Mouse (Mus musculus): Measurements from ENCODE around the gene Dctn2. TPM values are rescaled to one million over a fixed set of nuclear protein-coding genes. Genes with fewer than 3 reads are reported as not detected.
A peak's percentile ranks its signal among the peaks of the same experiment; 100 is the strongest.
"Not testable (repeated sequence)": the region's sequence is repeated elsewhere in the genome, so short reads cannot be mapped to it uniquely, and the experiment has no call there.

Dctn2 gene
- polyA plus RNA-seq, 1 experiment: 250 TPM

- Histone ChIP-seq H3K79me2 (ENCODE audit: control insufficient read depth, insufficient read depth) (peaks cover 29% of the 10 kb centered on the region), H3ac (ENCODE audit: control insufficient read depth, insufficient read length) (peak overlapping the region; percentile 91), H3K4me3 (peak overlapping the region; percentile 68), H3K36me3 (ENCODE audit: control insufficient read depth, insufficient read depth) (peaks cover 37% of the 10 kb centered on the region), H3K27me3 (ENCODE audit: control insufficient read depth, insufficient read depth, insufficient read length) (no peaks in the 10 kb centered on the region), H3K4me2 (ENCODE audit: low read depth) (peak overlapping the region; percentile 82)
- TF ChIP-seq POLR2A (IDR thresholded peaks at IDR 0.05; ENCODE audit: insufficient read length, low read depth) (peak; percentile 8), USF1 (IDR thresholded peaks at IDR 0.05; ENCODE audit: low read depth) (no peak)
Measured at GRCm38 (mm10) chr10:127310523-127311475, 44.6 kb downstream of the Dctn2 start.

GRCm38 (mm10) chr10:127311476-127312355, 45.5 kb downstream of the Dctn2 start, which contains the start of gene Mars:
Gene Mars (minus strand): TSS chr10:127311786.
- Histone ChIP-seq H3ac (ENCODE audit: control insufficient read depth, insufficient read length) (peak within 1 kb of the TSS; percentile 91), H3K27me3 (ENCODE audit: control insufficient read depth, insufficient read depth, insufficient read length) (no peaks in the 10 kb centered on the region), H3K4me2 (ENCODE audit: low read depth) (peak within 1 kb of the TSS; percentile 82), H3K79me2 (ENCODE audit: control insufficient read depth, insufficient read depth) (peaks cover 29% of the 10 kb centered on the region), H3K4me3 (peak within 1 kb of the TSS; percentile 68), H3K36me3 (ENCODE audit: control insufficient read depth, insufficient read depth) (peaks cover 31% of the 10 kb centered on the region)
- TF ChIP-seq POLR2AphosphoS2 (IDR thresholded peaks at IDR 0.05; ENCODE audit: insufficient read length, low read depth) (peak; percentile 87), MYOG (IDR thresholded peaks at IDR 0.05; ENCODE audit: control insufficient read depth in 1 of 3, insufficient read depth in 1 of 3, insufficient read length in 2 of 3, low read depth in 2 of 3) (peak in 1 of 3 experiments; percentile 44), REST (IDR thresholded peaks at IDR 0.05; ENCODE audit: insufficient read depth, insufficient read length) (no peak), MAX (IDR thresholded peaks at IDR 0.05; ENCODE audit: low read depth) (peak; percentile 87), E2F4 (IDR thresholded peaks at IDR 0.05; ENCODE audit: insufficient read depth) (no peak), SRF (IDR thresholded peaks at IDR 0.05; ENCODE audit: control insufficient read depth, insufficient read length, low read depth) (peak; percentile 9), TCF3 (IDR thresholded peaks at IDR 0.05; ENCODE audit: insufficient read length, low read depth) (no peak), CEBPB (IDR thresholded peaks at IDR 0.05; ENCODE audit: insufficient read depth, poor library complexity, severe bottlenecking) (peak; percentile 88), USF1 (IDR thresholded peaks at IDR 0.05; ENCODE audit: low read depth) (no peak), MYOD1 (IDR thresholded peaks at IDR 0.05; ENCODE audit: control insufficient read depth in 1 of 3, insufficient read length in 2 of 3, low read depth in 2 of 3) (peak in 1 of 3 experiments; percentile 16), POLR2A (IDR thresholded peaks at IDR 0.05; ENCODE audit: insufficient read length, low read depth) (peak; percentile 90), TCF12 (IDR thresholded peaks at IDR 0.05; ENCODE audit: insufficient read depth, poor library complexity, severe bottlenecking) (no peak)

GRCm38 (mm10) chr10:127312356-127312676, 46.1 kb downstream of the Dctn2 start:
- no peaks in the 10 kb centered on the region for H3K27me3 ChIP-seq (ENCODE audit: control insufficient read depth, insufficient read depth, insufficient read length)
- H3K79me2 ChIP-seq (ENCODE audit: control insufficient read depth, insufficient read depth): peaks cover 28% of the 10 kb centered on the region
- peak overlapping the region; percentile 91 for H3ac ChIP-seq (ENCODE audit: control insufficient read depth, insufficient read length)
- H3K4me2 ChIP-seq (ENCODE audit: low read depth): peak overlapping the region; percentile 78
- TF ChIP-seq USF1 (IDR thresholded peaks at IDR 0.05; ENCODE audit: low read depth) (no peak), POLR2AphosphoS2 (IDR thresholded peaks at IDR 0.05; ENCODE audit: insufficient read length, low read depth) (peak; percentile 71), REST (IDR thresholded peaks at IDR 0.05; ENCODE audit: insufficient read depth, insufficient read length) (no peak), TCF3 (IDR thresholded peaks at IDR 0.05; ENCODE audit: insufficient read length, low read depth) (no peak), MAX (IDR thresholded peaks at IDR 0.05; ENCODE audit: low read depth) (peak; percentile 53), TCF12 (IDR thresholded peaks at IDR 0.05; ENCODE audit: insufficient read depth, poor library complexity, severe bottlenecking) (no peak), CEBPB (IDR thresholded peaks at IDR 0.05; ENCODE audit: insufficient read depth, poor library complexity, severe bottlenecking) (no peak), SRF (IDR thresholded peaks at IDR 0.05; ENCODE audit: control insufficient read depth, insufficient read length, low read depth) (no peak), MYOD1 (IDR thresholded peaks at IDR 0.05; ENCODE audit: control insufficient read depth in 1 of 3, insufficient read length in 2 of 3, low read depth in 2 of 3) (no peak), E2F4 (IDR thresholded peaks at IDR 0.05; ENCODE audit: insufficient read depth) (no peak), POLR2A (IDR thresholded peaks at IDR 0.05; ENCODE audit: insufficient read length, low read depth) (peak; percentile 48), MYOG (IDR thresholded peaks at IDR 0.05; ENCODE audit: control insufficient read depth in 1 of 3, insufficient read depth in 1 of 3, insufficient read length in 2 of 3, low read depth in 2 of 3) (peak in 1 of 3 experiments; percentile 13)
- peaks cover 25% of the 10 kb centered on the region for H3K36me3 ChIP-seq (ENCODE audit: control insufficient read depth, insufficient read depth)
- peak overlapping the region; percentile 68 for H3K4me3 ChIP-seq

- Histone ChIP-seq H3ac (ENCODE audit: control insufficient read depth, insufficient read length) (no peak overlapping the region), H3K36me3 (ENCODE audit: control insufficient read depth, insufficient read depth) (peaks cover 20% of the 10 kb centered on the region), H3K4me3 (peak overlapping the region; percentile 68), H3K79me2 (ENCODE audit: control insufficient read depth, insufficient read depth) (peaks cover 23% of the 10 kb centered on the region), H3K27me3 (ENCODE audit: control insufficient read depth, insufficient read depth, insufficient read length) (no peaks in the 10 kb centered on the region), H3K4me2 (ENCODE audit: low read depth) (peak overlapping the region; percentile 78)
- TF ChIP-seq POLR2A (IDR thresholded peaks at IDR 0.05; ENCODE audit: insufficient read length, low read depth) (no peak), MAX (IDR thresholded peaks at IDR 0.05; ENCODE audit: low read depth) (no peak), TCF3 (IDR thresholded peaks at IDR 0.05; ENCODE audit: insufficient read length, low read depth) (no peak), CEBPB (IDR thresholded peaks at IDR 0.05; ENCODE audit: insufficient read depth, poor library complexity, severe bottlenecking) (0 out of 2 replicates have a peak, but pooled peaks have one; percentile 11), POLR2AphosphoS2 (IDR thresholded peaks at IDR 0.05; ENCODE audit: insufficient read length, low read depth) (no peak), SRF (IDR thresholded peaks at IDR 0.05; ENCODE audit: control insufficient read depth, insufficient read length, low read depth) (no peak), REST (IDR thresholded peaks at IDR 0.05; ENCODE audit: insufficient read depth, insufficient read length) (no peak), E2F4 (IDR thresholded peaks at IDR 0.05; ENCODE audit: insufficient read depth) (no peak)
Measured at GRCm38 (mm10) chr10:127312858-127313257, 46.7 kb downstream of the Dctn2 start.

- H3ac ChIP-seq (ENCODE audit: control insufficient read depth, insufficient read length); H3K4me3 ChIP-seq; H3K4me2 ChIP-seq (ENCODE audit: low read depth); H3K27me3 ChIP-seq (ENCODE audit: control insufficient read depth, insufficient read depth, insufficient read length): not testable (repeated sequence)
- peaks cover 13% of the 10 kb centered on the region for H3K36me3 ChIP-seq (ENCODE audit: control insufficient read depth, insufficient read depth)
- peaks cover 23% of the 10 kb centered on the region for H3K79me2 ChIP-seq (ENCODE audit: control insufficient read depth, insufficient read depth)
Measured at GRCm38 (mm10) chr10:127313516-127313915, 47.3 kb downstream of the Dctn2 start.

DNA sequence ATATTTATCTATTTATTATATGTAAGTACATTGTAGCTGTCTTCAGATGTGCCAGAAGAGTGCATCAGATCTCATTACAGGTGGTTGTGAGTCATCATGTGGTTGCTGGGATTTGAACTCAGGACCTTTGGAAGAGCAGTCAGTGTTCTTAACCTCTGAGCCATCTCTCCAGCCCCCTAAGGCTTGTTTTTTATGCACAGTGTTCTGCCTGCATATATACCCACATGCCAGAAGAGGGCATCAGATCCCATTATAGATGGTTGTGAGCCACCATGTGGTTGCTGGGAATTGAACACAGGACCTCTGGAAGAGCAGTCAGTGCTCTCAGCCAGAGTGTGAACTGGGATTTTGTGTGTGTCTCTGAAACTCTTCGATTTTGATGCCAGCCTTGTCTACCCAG, 48.8 kb downstream of the Dctn2 start:
- H3K79me2 ChIP-seq (ENCODE audit: control insufficient read depth, insufficient read depth): peaks cover 14% of the 10 kb centered on the region
- H3K27me3 ChIP-seq (ENCODE audit: control insufficient read depth, insufficient read depth, insufficient read length); H3K4me3 ChIP-seq; H3ac ChIP-seq (ENCODE audit: control insufficient read depth, insufficient read length); H3K4me2 ChIP-seq (ENCODE audit: low read depth); H3K36me3 ChIP-seq (ENCODE audit: control insufficient read depth, insufficient read depth): not testable (repeated sequence)
